Mouse (Mus musculus) retina, postnatal 7 days (tissue): ENCODE data around the gene Slc9a4.
"Not testable (repeated sequence)": the region's sequence is repeated elsewhere in the genome, so short reads cannot be mapped to it uniquely, and the experiment has no call there.

Experiments
- DNase-seq: peaks from one replicate; pipeline ENCODE4 v3.0.0-alpha.2; 2012; ENCODE audit warnings: low read depth, low spot score

Slc9a4 gene

GRCm38 (mm10) chr1:40650803-40651497 is 71.1 kb downstream of the Slc9a4 start:
- no peak for DNase-seq

GRCm38 (mm10) chr1:40657035-40657434 is 77.2 kb downstream of the Slc9a4 start:
- DNase-seq, result no peak

- no peak for DNase-seq
Measured at GRCm38 (mm10) chr1:40657978-40658496, 78.2 kb downstream of the Slc9a4 start.

- DNase-seq, result no peak
Measured at GRCm38 (mm10) chr1:40659017-40659416, 79.1 kb downstream of the Slc9a4 start.

- DNase-seq, result no peak
Measured at GRCm38 (mm10) chr1:40659496-40659895, 79.6 kb downstream of the Slc9a4 start.

GRCm38 (mm10) chr1:40660838-40661237 is 81.0 kb downstream of the Slc9a4 start:
- no peak for DNase-seq

- no peak for DNase-seq
Measured at GRCm38 (mm10) chr1:40665401-40666370, 85.8 kb downstream of the Slc9a4 start.

- DNase-seq, result not testable (repeated sequence)
Measured at GRCm38 (mm10) chr1:40667442-40667841, 87.6 kb downstream of the Slc9a4 start.

GRCm38 (mm10) chr1:40670025-40670424 is 90.1 kb downstream of the Slc9a4 start:
- no peak for DNase-seq

- no peak for DNase-seq
Measured at GRCm38 (mm10) chr1:40671490-40671889, 91.6 kb downstream of the Slc9a4 start.

- no peak for DNase-seq
Measured at GRCm38 (mm10) chr1:40677306-40677705, 97.4 kb downstream of the Slc9a4 start.
